17 mouse cellular contexts compared by ENCODE assay signal in genomic region chr16:20478504-20478903, GRCm38 (mm10). TPM values are rescaled to one million over a fixed set of nuclear protein-coding genes. Genes with fewer than 3 reads are reported as not detected.
DNase-seq lines count a peak whose midpoint lies in the region; ATAC-seq and TF ChIP-seq lines count a peak whose summit lies in the region.
"Had no signal": no experiment of that assay in that cellular context is flagged by ENCODE, and none has a peak within 500 bp of the region (broad histone marks: within the 10 kb centered on the region; RNA-seq: fewer than 3 reads in every experiment).

No protein-coding gene starts in this region.

- no peaks in the 10 kb centered on the region for H3K9me3 ChIP-seq in intestine, embryonic 14.5 days (ENCODE audit: control insufficient read depth, low read length)
- H3K9me3 ChIP-seq in kidney, postnatal 0 days (replicated peaks; ENCODE audit: low read length), result no peaks in the 10 kb centered on the region
- H3K9me3 ChIP-seq: forebrain, embryonic 15.5 days; liver, embryonic 13.5 days; midbrain, embryonic 12.5 days; stomach, embryonic 15.5 days had no signal

- no peaks in the 10 kb centered on the region for H3K4me1 ChIP-seq in intestine, embryonic 14.5 days (replicated peaks; ENCODE audit: control insufficient read depth, insufficient read depth, low read length)
- no peaks in the 10 kb centered on the region for H3K4me1 ChIP-seq in kidney, postnatal 0 days (replicated peaks; ENCODE audit: insufficient read depth, low read length)
- H3K4me1 ChIP-seq: forebrain, embryonic 15.5 days; liver, embryonic 13.5 days; midbrain, embryonic 12.5 days; stomach, embryonic 15.5 days had no signal

- H3K27ac ChIP-seq in intestine, embryonic 14.5 days (ENCODE audit: low read depth), result 0 out of 2 replicates have a peak overlapping the region, but pooled peaks have one; percentile 27
- no peak overlapping the region for H3K27ac ChIP-seq in kidney, postnatal 0 days
- H3K27ac ChIP-seq: forebrain, embryonic 15.5 days; gastrocnemius, adult 2 months; liver, embryonic 13.5 days; midbrain, embryonic 12.5 days had no signal

- H3K36me3 ChIP-seq in intestine, embryonic 14.5 days (ENCODE audit: control insufficient read depth, insufficient read depth, low read length), result no peaks in the 10 kb centered on the region
- H3K36me3 ChIP-seq in kidney, postnatal 0 days (ENCODE audit: insufficient read depth, low read length), result no peaks in the 10 kb centered on the region
- H3K36me3 ChIP-seq: forebrain, embryonic 15.5 days; liver, embryonic 13.5 days; midbrain, embryonic 12.5 days; stomach, embryonic 15.5 days had no signal

- no peak for ATAC-seq in intestine, embryonic 14.5 days (replicated peaks; ENCODE audit: low FRiP score, low TSS enrichment, low read depth)
- peak; percentile 59; the same call in 1 of the 2 replicates for ATAC-seq in kidney, postnatal 0 days (replicated peaks; ENCODE audit: low FRiP score, low read depth)
- ATAC-seq: forebrain, embryonic 15.5 days had no signal

- DNase-seq in embryo, embryonic 10.5 days (ENCODE audit: low spot score), result peak; percentile 11
- DNase-seq in embryo, embryonic 10 days (ENCODE audit: low spot score), result no peak
- DNase-seq in 3134 (ENCODE audit: extremely low read depth, insufficient read length, low spot score) (peak; percentile 31), MN1 (ENCODE audit: low spot score) (no peak)
- no peak for DNase-seq in intestine, embryonic 14.5 days (ENCODE audit: low spot score)
- DNase-seq in kidney, postnatal 0 days (ENCODE audit: low spot score), result peak; percentile 70
- no peak for DNase-seq in right cerebral cortex, postnatal 14 days
- DNase-seq in spleen, postnatal 4 days (ENCODE audit: low spot score in 2 of 2), result no peak
- DNase-seq: adrenal gland, postnatal 25 days; cerebellum, postnatal 25 days; gastrocnemius, adult 2 months; liver, embryonic 13.5 days; right cerebral cortex, postnatal 25 days; thymus, postnatal 25 days had no signal

- no peak for TF ChIP-seq CTCF in kidney, postnatal 0 days (IDR thresholded peaks at IDR 0.05; ENCODE audit: low read depth)

- H3K9ac ChIP-seq in intestine, embryonic 14.5 days (ENCODE audit: low read length), result no peak overlapping the region
- H3K9ac ChIP-seq in kidney, postnatal 0 days (ENCODE audit: low read depth, low read length), result no peak overlapping the region
- H3K9ac ChIP-seq: forebrain, embryonic 15.5 days; liver, embryonic 13.5 days; midbrain, embryonic 12.5 days; stomach, embryonic 15.5 days had no signal

- WGBS in intestine, embryonic 14.5 days, result 45% methylated on average over 2 of the region's 2 CpGs
- 46% methylated on average over 2 of the region's 2 CpGs for WGBS in kidney, postnatal 0 days

- no peaks in the 10 kb centered on the region for H3K27me3 ChIP-seq in intestine, embryonic 14.5 days (replicated peaks; ENCODE audit: control insufficient read depth, insufficient read depth, low read length)
- H3K27me3 ChIP-seq in kidney, postnatal 0 days (ENCODE audit: insufficient read depth, low read length), result no peaks in the 10 kb centered on the region
- H3K27me3 ChIP-seq: forebrain, embryonic 15.5 days; liver, embryonic 13.5 days; midbrain, embryonic 12.5 days; stomach, embryonic 15.5 days had no signal

- H3K4me2 ChIP-seq in intestine, embryonic 14.5 days (ENCODE audit: low read length), result no peak overlapping the region
- H3K4me2 ChIP-seq in kidney, postnatal 0 days (ENCODE audit: low read length), result no peak overlapping the region
- H3K4me2 ChIP-seq: forebrain, embryonic 15.5 days; liver, embryonic 13.5 days; midbrain, embryonic 12.5 days; stomach, embryonic 15.5 days had no signal

- no peak overlapping the region for H3K4me3 ChIP-seq in intestine, embryonic 14.5 days (ENCODE audit: low read depth, low read length)
- H3K4me3 ChIP-seq in kidney, postnatal 0 days (replicated peaks; ENCODE audit: low read depth, low read length), result no peak overlapping the region
- H3K4me3 ChIP-seq: forebrain, embryonic 15.5 days; gastrocnemius, adult 2 months; liver, embryonic 13.5 days; midbrain, embryonic 12.5 days; stomach, embryonic 15.5 days had no signal

RNA-seq across cellular contexts. Expression of gene Eif2b5, which starts 20.1 kb away (rescaled TPM):
- 98.9 and 99.8 TPM in 2 replicates for polyA plus RNA-seq in intestine, embryonic 14.5 days (2014; fragmentation: Nextera tagmentation; extraction: Ambion mirVana)
- 76.0 and 85.1 TPM in 2 replicates for polyA plus RNA-seq in kidney, postnatal 0 days (2015; fragmentation: Nextera tagmentation; extraction: Ambion mirVana)

RNA-seq across cellular contexts. Expression of gene Dvl3, which starts 38.3 kb away (rescaled TPM):
- polyA plus RNA-seq in intestine, embryonic 14.5 days (2014; fragmentation: Nextera tagmentation; extraction: Ambion mirVana), result 24.6 and 26.1 TPM in 2 replicates
- 15.7 and 16.5 TPM in 2 replicates for polyA plus RNA-seq in kidney, postnatal 0 days (2015; fragmentation: Nextera tagmentation; extraction: Ambion mirVana)

RNA-seq across cellular contexts. Expression of gene Abcc5, which starts 52.3 kb away (rescaled TPM):
- 59.0 and 62.8 TPM in 2 replicates for polyA plus RNA-seq in intestine, embryonic 14.5 days (2014; fragmentation: Nextera tagmentation; extraction: Ambion mirVana)
- polyA plus RNA-seq in kidney, postnatal 0 days (2015; fragmentation: Nextera tagmentation; extraction: Ambion mirVana), result 35.7 and 38.6 TPM in 2 replicates

RNA-seq across cellular contexts. Expression of gene Ap2m1, which starts 56.8 kb away (rescaled TPM):
- polyA plus RNA-seq in intestine, embryonic 14.5 days (2014; fragmentation: Nextera tagmentation; extraction: Ambion mirVana), result 630 and 682 TPM in 2 replicates
- polyA plus RNA-seq in kidney, postnatal 0 days (2015; fragmentation: Nextera tagmentation; extraction: Ambion mirVana), result 605 and 673 TPM in 2 replicates

Comparison
In these comparisons a context has a peak if more than half of its experiments do, and no peak if none do; other contexts are left out.
1. DNase-seq: peak in embryo, embryonic 10.5 days (single experiment), 3134 (single experiment) and kidney, postnatal 0 days (single experiment); none in embryo, embryonic 10 days (single experiment), intestine, embryonic 14.5 days (single experiment), MN1 (single experiment), right cerebral cortex, postnatal 14 days (single experiment) and spleen, postnatal 4 days (0 of 2).